Mouse (Mus musculus): ENCODE results near the gene Abcb9.

DNA sequence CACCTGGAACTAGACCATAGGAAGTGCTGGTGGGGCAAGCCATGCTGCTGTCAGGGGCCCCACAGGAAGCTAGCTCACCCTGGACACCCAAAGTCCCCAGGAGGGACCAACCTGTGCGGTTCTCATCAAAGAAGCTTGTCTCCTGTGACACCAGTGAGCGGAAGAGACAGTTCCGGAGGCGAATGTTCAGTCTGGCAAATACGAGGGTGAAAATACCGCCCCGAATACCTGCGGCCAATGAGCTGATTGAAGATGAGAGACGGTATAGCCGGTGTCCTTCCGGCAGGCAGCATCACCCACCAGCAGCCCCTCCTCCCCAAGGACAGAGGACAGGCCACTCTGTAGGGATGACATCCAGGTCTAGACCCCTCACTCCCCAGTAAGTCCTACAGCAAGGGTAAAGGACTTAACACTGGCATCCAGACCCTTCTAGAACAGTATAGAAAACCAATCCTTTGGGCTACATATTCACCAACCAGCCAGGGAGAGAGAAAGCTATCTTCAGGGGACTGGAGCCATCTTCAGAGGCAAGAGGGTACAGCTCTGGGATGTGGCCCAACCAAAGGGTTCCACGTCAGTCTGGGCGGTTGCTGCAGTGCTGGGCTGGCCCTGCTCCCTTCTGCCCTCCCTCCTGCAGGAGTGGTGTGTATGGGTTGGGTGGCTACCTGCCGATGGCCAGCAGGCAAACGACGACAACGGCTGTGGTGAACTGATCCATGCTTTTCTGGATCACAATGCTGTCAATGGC lies 12.5 kb downstream of the Abcb9 start:
- TF ChIP-seq CTCF (IDR thresholded peaks at IDR 0.05; ENCODE audit: control insufficient read depth, insufficient read depth, insufficient read length) (no peak), MYOG (IDR thresholded peaks at IDR 0.05; ENCODE audit: control insufficient read depth, extremely low read depth, insufficient read length) (no peak), USF1 (IDR thresholded peaks at IDR 0.05; ENCODE audit: low read depth) (no peak)

Data from C2C12 (cell line).